Mouse (Mus musculus) intestine, embryonic 14.5 days (tissue): ENCODE measurements around the gene Pde6c. TPM values are rescaled to one million over a fixed set of nuclear protein-coding genes. Genes with fewer than 3 reads are reported as not detected.
A peak's percentile ranks its signal among the peaks of the same experiment; 100 is the strongest.

Experiments used
- ATAC-seq: fragments of 200-750 bp; cut with Nextera tagmentation; replicated peaks from 2 replicates; pipeline ENCODE4 v1.8.0; 2017; ENCODE audit warnings: low read depth, moderate number of reproducible peaks, moderate TSS enrichment, moderate library complexity; ENCODE audit not compliant: low FRiP score, low TSS enrichment
- DNase-seq: peaks from one replicate; pipeline ENCODE4 v3.0.0-alpha.2; 2018; ENCODE audit warnings: low spot score
- H3K27ac ChIP-seq: fragments of 300-500 bp; sonication (generic); 2 replicates; pipeline ENCODE4 v1.5.1; 2014; ENCODE audit warnings: low read depth, mild to moderate bottlenecking, control low read depth
- H3K27me3 ChIP-seq: fragments of 300-500 bp; sonication (generic); replicated peaks from 2 replicates; pipeline ENCODE4 v1.6.1; 2014; ENCODE audit warnings: low read length, control low read depth; ENCODE audit not compliant: control insufficient read depth, insufficient read depth
- H3K36me3 ChIP-seq: fragments of 300-500 bp; sonication (generic); 2 replicates; pipeline ENCODE4 v1.6.1; 2014; ENCODE audit warnings: low read length, control low read depth; ENCODE audit not compliant: control insufficient read depth, insufficient read depth
- H3K4me1 ChIP-seq: fragments of 300-500 bp; sonication (generic); replicated peaks from 2 replicates; pipeline ENCODE4 v1.6.1; 2014; ENCODE audit warnings: low read length, control low read depth, mixed read lengths; ENCODE audit not compliant: control insufficient read depth, insufficient read depth
- H3K4me2 ChIP-seq: fragments of 300-500 bp; sonication (generic); 2 replicates; pipeline ENCODE4 v1.6.1; 2014; ENCODE audit warnings: low read length
- H3K4me3 ChIP-seq: fragments of 300-500 bp; sonication (generic); 2 replicates; pipeline ENCODE4 v1.5.1; 2014; ENCODE audit warnings: low read depth, low read length, control low read depth, mixed read lengths
- H3K9ac ChIP-seq: fragments of 300-500 bp; sonication (generic); 2 replicates; pipeline ENCODE4 v1.6.1; 2014; ENCODE audit warnings: mild to moderate bottlenecking, low read length
- H3K9me3 ChIP-seq: fragments of 300-500 bp; sonication (generic); 2 replicates; pipeline ENCODE4 v1.6.1; 2016; ENCODE audit warnings: low read length, control low read depth; ENCODE audit not compliant: control insufficient read depth
- WGBS: fragments of 180-500 bp; shearing (Covaris S2); extraction: QIAGEN DNeasy Blood & Tissue Kit; methylation state at CpG from one replicate; pipeline ENCODE4 v1.1.7; 2014; 5-methylcytosine and 5-hydroxymethylcytosine counted together
- polyA plus RNA-seq: library from polyadenylated mRNA; unstranded; fragments of >200 nt; fragmentation: Nextera tagmentation; extraction: Ambion mirVana; gene quantifications from 2 replicates; pipeline ENCODE4 v1.2.1, GENCODE M21; 2014

Pde6c gene
- polyA plus RNA-seq: 0.08 and 0.15 TPM in 2 replicates

DNA sequence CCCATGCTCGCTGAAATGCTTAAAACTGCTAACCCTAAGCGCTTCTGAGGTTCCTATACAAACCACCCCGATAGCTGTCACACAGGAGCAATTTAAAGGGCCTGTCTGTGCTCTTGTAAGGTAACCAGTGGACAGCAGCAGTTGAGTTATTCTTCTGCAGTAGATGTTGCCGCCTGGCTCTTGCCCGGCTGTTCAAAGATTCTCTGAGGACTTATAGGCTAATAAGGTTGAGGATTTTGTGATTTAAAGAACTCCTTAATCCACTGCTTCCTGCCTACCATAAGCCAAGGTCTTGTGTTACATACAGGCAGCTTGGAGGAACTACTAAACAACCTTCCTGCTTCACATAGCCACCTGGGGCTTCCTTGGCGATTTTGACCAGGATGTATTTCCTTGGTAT, at the start of gene Pde6c:
Gene Pde6c, plus strand, starts transcription at position 301 of the 400 bp plus-strand sequence.
- H3K4me1 ChIP-seq: no peaks in the 10 kb centered on the region
- no peak for ATAC-seq

GRCm38 (mm10) chr19:38082931-38083525, 49.6 kb upstream of the Pde6c start:
- Histone ChIP-seq H3K4me3 (no peak overlapping the region), H3K27ac (peak overlapping the region; percentile 51; the same call in 1 of the 2 replicates), H3K4me2 (peak overlapping the region; percentile 11; the same call in 1 of the 2 replicates), H3K9me3 (no peaks in the 10 kb centered on the region), H3K36me3 (no peaks in the 10 kb centered on the region), H3K27me3 (no peaks in the 10 kb centered on the region), H3K9ac (no peak overlapping the region), H3K4me1 (no peaks in the 10 kb centered on the region)
- ATAC-seq: peak; percentile 75
- 23% methylated on average over 5 of the region's 5 CpGs for WGBS
- no peak for DNase-seq

More for the DNA sequence above, at the start of gene Pde6c:
- no peak within 1 kb of the TSS for H3K4me3 ChIP-seq
- no peak within 1 kb of the TSS for H3K4me2 ChIP-seq
- H3K36me3 ChIP-seq: no peaks in the 10 kb centered on the region
- no peaks in the 10 kb centered on the region for H3K27me3 ChIP-seq
- H3K9ac ChIP-seq: no peak within 1 kb of the TSS
- 78% methylated on average over 6 of the region's 6 CpGs for WGBS
- no peaks in the 10 kb centered on the region for H3K9me3 ChIP-seq
- no peak within 1 kb of the TSS for H3K27ac ChIP-seq
- DNase-seq: no peak

GRCm38 (mm10) chr19:38085841-38086240, 46.7 kb upstream of the Pde6c start:
- H3K4me3 ChIP-seq: no peak overlapping the region
- no peak overlapping the region for H3K9ac ChIP-seq
- H3K4me2 ChIP-seq: no peak overlapping the region
- no peaks in the 10 kb centered on the region for H3K36me3 ChIP-seq
- WGBS: 86% methylated on average over 4 of the region's 4 CpGs
- H3K27me3 ChIP-seq: no peaks in the 10 kb centered on the region
- H3K9me3 ChIP-seq: no peaks in the 10 kb centered on the region
- no peak overlapping the region for H3K27ac ChIP-seq
- H3K4me1 ChIP-seq: no peaks in the 10 kb centered on the region
- ATAC-seq (no peak), DNase-seq (no peak)

- no peaks in the 10 kb centered on the region for H3K9me3 ChIP-seq
- H3K4me2 ChIP-seq: no peak overlapping the region
Observed at GRCm38 (mm10) chr19:38086948-38087551, 45.5 kb upstream of the Pde6c start.

GRCm38 (mm10) chr19:38089358-38089757, 43.2 kb upstream of the Pde6c start:
- 82% methylated on average over 8 of the region's 8 CpGs for WGBS
- Histone ChIP-seq H3K4me3 (no peak overlapping the region), H3K9ac (no peak overlapping the region), H3K36me3 (no peaks in the 10 kb centered on the region), H3K9me3 (no peaks in the 10 kb centered on the region), H3K4me1 (no peaks in the 10 kb centered on the region), H3K27me3 (no peaks in the 10 kb centered on the region; the same call in 1 of the 2 replicates), H3K27ac (no peak overlapping the region), H3K4me2 (no peak overlapping the region)
- no peak for ATAC-seq
- DNase-seq: no peak

More at GRCm38 (mm10) chr19:38086948-38087551, 45.5 kb upstream of the Pde6c start:
- no peaks in the 10 kb centered on the region for H3K4me1 ChIP-seq
- no peak overlapping the region for H3K27ac ChIP-seq
- no peak overlapping the region for H3K9ac ChIP-seq
- no peaks in the 10 kb centered on the region for H3K36me3 ChIP-seq
- no peak overlapping the region for H3K4me3 ChIP-seq
- H3K27me3 ChIP-seq: no peaks in the 10 kb centered on the region
- ATAC-seq (peak; percentile 73), DNase-seq (peak; percentile 75)
- 56% methylated on average over 11 of the region's 11 CpGs for WGBS

DNA sequence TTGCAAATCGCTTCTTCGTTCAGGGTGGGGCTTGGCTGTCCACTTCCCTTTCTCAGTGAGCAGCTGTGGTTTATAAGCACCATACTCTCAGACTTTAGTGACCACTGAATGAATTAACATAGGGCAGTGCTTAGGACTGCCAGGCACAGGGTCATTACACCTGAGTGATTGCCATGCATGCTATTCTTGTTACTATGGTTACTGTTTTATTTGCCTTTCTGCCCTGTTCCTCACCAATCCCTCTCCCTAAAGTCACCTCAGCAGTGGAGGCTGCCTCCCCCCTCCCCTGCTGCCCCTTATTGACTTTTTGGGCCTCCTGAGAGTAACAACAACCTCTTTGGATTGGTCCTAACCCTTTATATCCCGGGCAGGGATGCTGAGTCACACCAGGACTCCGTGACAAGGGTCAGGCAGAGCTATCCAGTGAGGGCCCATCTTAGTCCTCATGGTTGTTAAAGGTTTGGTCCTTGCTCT, 41.0 kb upstream of the Pde6c start:
- no peaks in the 10 kb centered on the region for H3K36me3 ChIP-seq
- ATAC-seq (peak; percentile 84), DNase-seq (peak; percentile 61)
- WGBS: 36% methylated on average over 4 of the region's 4 CpGs
- H3K4me2 ChIP-seq: no peak overlapping the region
- no peak overlapping the region for H3K9ac ChIP-seq
- H3K27ac ChIP-seq: 0 out of 2 replicates have a peak overlapping the region, but pooled peaks have one; percentile 36
- H3K4me1 ChIP-seq: no peaks in the 10 kb centered on the region
- peaks cover 13% of the 10 kb centered on the region for H3K27me3 ChIP-seq
- no peak overlapping the region for H3K4me3 ChIP-seq
- no peaks in the 10 kb centered on the region for H3K9me3 ChIP-seq

GRCm38 (mm10) chr19:38096231-38096630, 36.4 kb upstream of the Pde6c start:
- Histone ChIP-seq H3K4me2 (peak overlapping the region; percentile 47; the same call in 1 of the 2 replicates), H3K27ac (no peak overlapping the region), H3K4me3 (no peak overlapping the region), H3K9me3 (no peaks in the 10 kb centered on the region), H3K9ac (no peak overlapping the region), H3K36me3 (no peaks in the 10 kb centered on the region), H3K27me3 (peaks cover 41% of the 10 kb centered on the region), H3K4me1 (0 out of 2 replicates have a peak, but pooled peaks cover 4% of the 10 kb centered on the region)
- no peak for DNase-seq
- 21% methylated on average over 4 of the region's 4 CpGs for WGBS
- ATAC-seq: no peak

- H3K4me3 ChIP-seq: peak within 1 kb of the TSS; percentile 33
- no peaks in the 10 kb centered on the region for H3K9me3 ChIP-seq
- under 1% methylated on average over 77 of the region's 77 CpGs for WGBS
- peaks cover 41% of the 10 kb centered on the region for H3K27me3 ChIP-seq
- H3K4me1 ChIP-seq: 0 out of 2 replicates have a peak, but pooled peaks cover 4% of the 10 kb centered on the region
- DNase-seq: peak; percentile 72
- H3K9ac ChIP-seq: peak within 1 kb of the TSS; percentile 29
- peak within 1 kb of the TSS; percentile 47 for H3K4me2 ChIP-seq
- H3K27ac ChIP-seq: no peak within 1 kb of the TSS
- peak; percentile 71 for ATAC-seq
- H3K36me3 ChIP-seq: no peaks in the 10 kb centered on the region
Observed at GRCm38 (mm10) chr19:38096858-38097758, 35.5 kb upstream of the Pde6c start, which contains the start of gene Ffar4. Gene Ffar4 (plus strand): TSS chr19:38097071.
